Mouse (Mus musculus) hindbrain, postnatal 0 days (tissue): ENCODE measurements at regions not wholly inside any gene's neighbourhood (a gene's known extent, or its start where the extent isn't known, plus 50 kb on each side); places are given as distances from the start of the nearest gene placed in this dataset.
A peak's percentile ranks its signal among the peaks of the same experiment; 100 is the strongest.

ENCODE experiments used
- ATAC-seq: fragments of 200-750 bp; cut with Nextera tagmentation; 2 replicates; pipeline ENCODE4 v1.8.0; 2017; ENCODE audit warnings: mild to moderate bottlenecking, moderate TSS enrichment, moderate library complexity
- DNase-seq: peaks from one replicate; pipeline ENCODE4 v3.0.0-alpha.2; 2015; ENCODE audit warnings: low spot score
- H3K27ac ChIP-seq: fragments of 300-500 bp; sonication (generic); 2 replicates; pipeline ENCODE4 v1.5.1; 2014; ENCODE audit warnings: mild to moderate bottlenecking
- H3K27me3 ChIP-seq: fragments of 300-500 bp; sonication (generic); 2 replicates; pipeline ENCODE4 v1.6.1; 2014; ENCODE audit warnings: low read length, mixed read lengths; ENCODE audit not compliant: insufficient read depth
- H3K36me3 ChIP-seq: fragments of 300-500 bp; sonication (generic); 2 replicates; pipeline ENCODE4 v1.6.1; 2014; ENCODE audit warnings: low read length, mixed read lengths; ENCODE audit not compliant: insufficient read depth
- H3K4me1 ChIP-seq: fragments of 300-500 bp; sonication (generic); 2 replicates; pipeline ENCODE4 v1.6.1; 2014; ENCODE audit warnings: antibody characterized with exemption, low read length, mixed read lengths; ENCODE audit not compliant: insufficient read depth
- H3K4me2 ChIP-seq: fragments of 300-500 bp; sonication (generic); 2 replicates; pipeline ENCODE4 v1.6.1; 2014; ENCODE audit warnings: low read depth, mild to moderate bottlenecking, low read length, moderate library complexity, mixed read lengths
- H3K4me3 ChIP-seq: fragments of 300-500 bp; sonication (generic); 2 replicates; pipeline ENCODE4 v1.5.1; 2014; ENCODE audit warnings: low read length
- H3K9ac ChIP-seq: fragments of 300-500 bp; sonication (generic); replicated peaks from 2 replicates; pipeline ENCODE4 v1.6.1; 2014; ENCODE audit warnings: mild to moderate bottlenecking, low read length, moderate library complexity, mixed read lengths
- H3K9me3 ChIP-seq: fragments of 300-500 bp; sonication (generic); 2 replicates; pipeline ENCODE4 v1.6.1; 2016; ENCODE audit warnings: low read length, mixed read lengths
- CTCF ChIP-seq: IDR thresholded peaks from 2 replicates; pipeline ENCODE4 v1.5.1; 2016; ENCODE audit warnings: antibody characterized with exemption, control low read depth, low read depth
- WGBS: fragments of 180-500 bp; shearing (Covaris S2); extraction: QIAGEN DNeasy Blood & Tissue Kit; methylation state at CpG from one replicate; pipeline ENCODE4 v1.1.7; 2014; 5-methylcytosine and 5-hydroxymethylcytosine counted together

DNA sequence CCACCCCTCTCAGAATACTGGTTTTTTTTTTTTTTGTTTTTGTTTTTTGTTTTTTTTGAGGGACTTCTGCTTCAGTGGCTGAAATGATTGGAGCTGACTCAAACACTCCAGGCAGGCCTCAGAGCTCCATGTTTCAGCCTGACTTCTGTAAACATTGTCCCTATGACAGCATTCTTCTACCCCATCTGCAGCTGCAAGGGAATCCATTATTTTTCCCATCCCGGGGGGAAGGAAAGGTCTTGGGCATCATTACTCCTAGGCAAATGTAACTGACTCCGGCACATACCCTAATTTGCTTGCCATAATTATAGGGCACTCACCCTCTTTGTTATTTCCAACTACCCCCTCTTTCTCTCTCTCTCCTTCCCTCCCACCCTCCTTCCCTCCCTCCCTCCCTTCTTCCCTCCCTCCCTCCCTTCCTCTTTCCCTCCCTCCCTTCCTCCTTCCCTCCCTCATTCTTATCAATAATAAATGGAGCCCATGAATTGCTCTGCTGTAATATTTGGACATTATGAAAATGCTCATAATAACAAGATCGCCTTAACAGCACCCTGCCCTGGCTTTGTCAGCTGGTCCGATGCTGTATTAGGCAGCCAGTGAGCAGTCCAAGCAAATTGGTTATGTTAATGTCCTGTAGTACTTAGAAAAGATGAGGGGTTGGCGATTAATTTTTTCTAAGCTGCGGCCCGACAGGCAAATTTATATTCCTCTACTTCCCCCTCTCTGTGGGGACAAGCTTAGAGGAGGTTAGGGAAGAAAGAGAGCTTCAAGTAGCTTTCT is 395.0 kb upstream of the Gm10295 start:
- Histone ChIP-seq H3K4me3 (no peak overlapping the region), H3K4me1 (no peaks in the 10 kb centered on the region), H3K9ac (no peak overlapping the region), H3K27me3 (no peaks in the 10 kb centered on the region), H3K36me3 (no peaks in the 10 kb centered on the region), H3K9me3 (no peaks in the 10 kb centered on the region), H3K4me2 (no peak overlapping the region), H3K27ac (no peak overlapping the region)
- DNase-seq (no peak), ATAC-seq (no peak)
- WGBS: 61% methylated on average over 7 of the region's 7 CpGs
- TF ChIP-seq CTCF: no peak

DNA sequence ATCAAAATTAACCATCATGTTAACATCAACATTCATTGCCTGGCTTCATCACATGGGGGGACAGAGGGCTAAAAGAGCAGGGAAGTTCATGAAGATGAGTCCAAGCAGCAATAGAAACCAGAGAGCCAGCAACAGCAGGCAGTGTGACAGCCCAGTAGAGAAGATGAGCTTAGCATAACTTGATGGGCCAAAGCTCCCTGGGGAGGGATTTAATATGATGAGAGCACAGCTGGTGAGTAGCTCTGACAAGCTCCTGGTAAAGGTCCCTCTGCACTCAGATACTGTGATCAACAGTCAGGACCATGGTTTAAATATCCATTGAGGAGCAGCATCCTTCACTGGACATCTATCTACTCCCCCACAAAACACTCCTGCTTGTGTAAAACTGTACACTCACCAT is 377.2 kb upstream of the Gm10295 start:
- Histone ChIP-seq H3K4me3 (no peak overlapping the region), H3K4me2 (no peak overlapping the region), H3K27me3 (no peaks in the 10 kb centered on the region), H3K27ac (no peak overlapping the region), H3K36me3 (no peaks in the 10 kb centered on the region), H3K9ac (no peak overlapping the region), H3K4me1 (no peaks in the 10 kb centered on the region), H3K9me3 (no peaks in the 10 kb centered on the region)
- ATAC-seq (peak; percentile 63), DNase-seq (peak; percentile 30)
- TF ChIP-seq CTCF: no peak

DNA sequence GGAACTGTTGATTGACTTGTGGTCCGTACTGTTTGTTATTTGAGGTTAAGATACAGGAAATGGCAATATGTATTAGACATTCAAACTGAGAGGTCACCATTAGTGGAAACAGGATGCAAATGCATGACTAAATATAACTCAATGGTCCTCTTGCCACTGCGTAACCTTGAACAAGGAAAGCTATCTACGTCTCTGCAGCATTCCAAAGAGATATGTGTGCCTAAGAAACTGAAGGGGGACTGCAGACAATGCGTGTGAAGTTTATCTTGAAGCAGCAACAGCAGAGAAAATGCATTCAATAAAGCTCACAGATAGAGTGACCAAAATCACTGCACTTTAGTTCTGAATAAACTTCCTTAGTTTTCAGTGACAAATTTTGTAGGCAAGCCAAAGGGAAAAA is 356.9 kb upstream of the Gm10295 start:
- Histone ChIP-seq H3K9ac (no peak overlapping the region), H3K9me3 (no peaks in the 10 kb centered on the region), H3K27me3 (no peaks in the 10 kb centered on the region), H3K4me3 (no peak overlapping the region), H3K4me1 (no peaks in the 10 kb centered on the region), H3K36me3 (no peaks in the 10 kb centered on the region), H3K4me2 (no peak overlapping the region), H3K27ac (no peak overlapping the region)
- ATAC-seq: no peak
- TF ChIP-seq CTCF: no peak
- DNase-seq: no peak
- 83% methylated on average over 4 of the region's 4 CpGs for WGBS

DNA sequence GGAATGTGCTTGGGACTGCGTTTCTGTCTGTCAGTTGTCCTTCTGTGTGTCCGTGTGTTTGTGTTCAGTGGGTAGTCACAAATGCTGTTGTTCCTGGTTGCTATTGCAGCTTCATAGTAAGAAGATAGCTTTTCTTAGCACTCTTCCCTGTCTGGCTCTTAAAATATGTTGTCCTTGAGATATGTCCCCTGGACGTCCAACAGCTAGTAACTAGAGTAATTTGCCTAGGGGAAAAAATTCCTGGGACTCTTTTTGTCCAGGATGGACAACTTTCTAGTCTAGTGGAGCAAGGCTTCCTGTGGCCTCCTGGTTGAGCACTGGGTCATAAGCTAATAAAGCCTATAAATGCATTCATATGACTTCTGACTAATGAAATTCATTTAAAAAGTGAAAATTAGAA is 354.9 kb upstream of the Gm10295 start:
- Histone ChIP-seq H3K27me3 (no peaks in the 10 kb centered on the region), H3K4me2 (peak overlapping the region; percentile 90; the same call in 1 of the 2 replicates), H3K4me1 (no peaks in the 10 kb centered on the region), H3K9ac (no peak overlapping the region), H3K27ac (no peak overlapping the region), H3K4me3 (no peak overlapping the region), H3K36me3 (no peaks in the 10 kb centered on the region), H3K9me3 (no peaks in the 10 kb centered on the region)
- ATAC-seq (no peak), DNase-seq (no peak)
- no peak for TF ChIP-seq CTCF
- WGBS: 55% methylated on average over 3 of the region's 3 CpGs

DNA sequence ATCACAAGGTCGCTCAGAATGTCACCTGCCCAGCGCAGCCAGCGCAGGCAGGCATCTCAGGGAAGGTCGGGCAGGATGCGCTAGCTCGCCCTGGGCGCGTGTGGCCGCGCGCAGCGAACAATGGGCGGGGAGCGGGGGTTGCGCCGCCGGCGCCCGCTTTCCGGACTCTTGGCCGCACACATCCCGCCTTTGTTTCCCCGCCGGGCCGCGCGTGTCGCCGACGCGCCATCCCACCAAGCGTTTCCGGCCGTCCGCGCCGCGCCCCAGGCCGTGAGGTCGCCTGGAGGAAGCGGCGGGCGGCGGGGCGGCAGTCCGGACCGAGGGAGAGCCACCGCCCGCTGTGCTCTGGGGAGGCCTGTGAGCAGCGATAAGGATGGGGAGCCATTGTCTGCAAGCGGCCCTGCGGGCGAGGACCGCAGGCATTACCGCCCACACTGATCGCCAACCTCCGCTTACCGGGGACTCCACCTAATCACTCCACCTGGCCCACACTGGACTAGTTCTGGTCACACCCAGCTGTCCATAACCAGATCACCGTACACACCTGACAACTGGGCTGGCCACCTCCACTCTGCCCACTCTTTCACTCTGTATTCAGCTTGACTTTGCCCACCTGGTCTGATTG is 354.3 kb upstream of the Gm10295 start:
- H3K4me1 ChIP-seq: no peaks in the 10 kb centered on the region
- DNase-seq (peak; percentile 57), ATAC-seq (peak; percentile 86)
- H3K9ac ChIP-seq: peak overlapping the region; percentile 72
- H3K4me3 ChIP-seq: peak overlapping the region; percentile 54
- H3K36me3 ChIP-seq: no peaks in the 10 kb centered on the region
- peak overlapping the region; percentile 90 for H3K4me2 ChIP-seq
- TF ChIP-seq CTCF: no peak
- WGBS: under 1% methylated on average over 50 of the region's 59 CpGs
- no peaks in the 10 kb centered on the region for H3K27me3 ChIP-seq
- peak overlapping the region; percentile 57; the same call in 1 of the 2 replicates for H3K27ac ChIP-seq
- H3K9me3 ChIP-seq: no peaks in the 10 kb centered on the region

DNA sequence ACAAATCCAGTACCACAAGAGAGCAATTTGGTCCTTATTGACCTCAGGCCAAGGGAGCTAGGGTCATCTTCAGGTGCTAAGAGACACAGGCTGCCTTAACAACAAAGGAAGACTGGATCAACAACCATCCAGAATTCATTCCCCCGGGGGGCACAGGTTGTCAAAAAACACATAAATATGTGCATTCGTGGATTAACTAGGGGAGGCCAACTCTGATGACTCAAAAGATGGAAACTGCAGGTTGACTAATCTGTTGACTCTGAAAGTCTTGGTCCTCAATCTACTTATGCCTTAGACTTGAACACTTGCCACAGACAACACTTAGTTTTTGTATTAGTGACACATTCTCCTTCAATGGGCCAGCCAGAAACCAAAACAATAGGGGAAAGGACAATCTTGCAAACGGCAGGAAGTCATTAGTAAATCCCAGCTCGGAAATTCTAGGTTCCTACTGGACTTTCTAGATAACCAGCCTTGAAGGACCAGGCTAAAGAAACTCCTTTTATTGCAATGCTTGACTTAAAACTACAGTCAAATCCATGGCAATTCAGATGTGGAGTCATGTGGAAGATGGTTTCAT is 353.5 kb upstream of the Gm10295 start:
- H3K4me2 ChIP-seq: peak overlapping the region; percentile 90
- peak overlapping the region; percentile 72; the same call in 1 of the 2 replicates for H3K9ac ChIP-seq
- no peak for DNase-seq
- H3K36me3 ChIP-seq: no peaks in the 10 kb centered on the region
- no peaks in the 10 kb centered on the region for H3K27me3 ChIP-seq
- no peak for TF ChIP-seq CTCF
- no peak for ATAC-seq
- no peaks in the 10 kb centered on the region for H3K9me3 ChIP-seq
- no peaks in the 10 kb centered on the region for H3K4me1 ChIP-seq
- WGBS: 54% methylated on average over 4 of the region's 4 CpGs
- H3K27ac ChIP-seq: peak overlapping the region; percentile 57; the same call in 1 of the 2 replicates
- peak overlapping the region; percentile 54; the same call in 1 of the 2 replicates for H3K4me3 ChIP-seq
